Mouse (Mus musculus) spleen, postnatal 10 days (tissue): ENCODE measurements around the gene Tmem246.

Experiments used
- DNase-seq, 2 experiments: peaks; one replicate each; pipeline ENCODE4 v3.0.0; 2021 to 2022; ENCODE audit warnings: low spot score in 2 of 2

Tmem246 gene

DNA sequence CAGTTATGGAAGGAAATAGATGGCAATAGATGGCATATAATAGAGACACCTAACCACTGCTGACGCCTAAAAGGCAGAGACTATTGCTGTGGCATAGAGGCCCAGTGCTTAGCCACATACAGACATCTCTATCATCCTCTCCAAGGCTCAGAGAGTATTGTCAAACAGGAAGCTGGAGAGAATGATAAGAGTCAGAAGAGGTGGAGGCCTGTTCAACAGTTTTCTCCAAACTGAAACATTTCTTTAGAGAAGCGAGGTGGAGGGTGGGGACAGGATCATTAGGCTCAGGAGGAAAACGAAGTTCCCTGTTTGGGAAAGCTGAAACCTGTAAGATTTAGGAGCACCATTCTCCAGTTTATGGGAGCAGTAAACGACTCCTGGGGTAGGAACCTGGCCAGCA is 16.4 kb downstream of the Tmem246 start:
- DNase-seq: no peak

- no peak for DNase-seq
Measured at GRCm38 (mm10) chr4:49572194-49572593, 25.5 kb downstream of the Tmem246 start.

DNA sequence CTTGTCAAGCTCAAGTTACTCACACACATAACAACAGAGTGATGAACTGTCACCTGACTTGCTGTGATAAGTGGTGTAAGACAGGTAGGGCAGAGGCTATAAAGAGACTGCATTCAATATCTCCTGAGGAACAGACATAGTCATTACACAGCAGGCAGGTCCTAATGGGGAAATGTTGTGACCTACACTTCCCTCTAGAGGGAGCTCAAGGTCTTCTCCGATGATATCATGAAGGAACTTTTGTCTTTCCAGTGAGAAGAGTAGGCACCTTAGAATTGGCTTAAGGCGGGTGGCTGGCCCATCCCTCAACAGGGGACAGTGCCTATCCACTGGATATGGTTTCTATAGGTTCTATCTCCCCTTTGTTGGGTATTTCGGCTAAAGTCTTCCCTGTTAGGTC is 30.1 kb downstream of the Tmem246 start:
- DNase-seq: peak; percentile 24 to 58

DNA sequence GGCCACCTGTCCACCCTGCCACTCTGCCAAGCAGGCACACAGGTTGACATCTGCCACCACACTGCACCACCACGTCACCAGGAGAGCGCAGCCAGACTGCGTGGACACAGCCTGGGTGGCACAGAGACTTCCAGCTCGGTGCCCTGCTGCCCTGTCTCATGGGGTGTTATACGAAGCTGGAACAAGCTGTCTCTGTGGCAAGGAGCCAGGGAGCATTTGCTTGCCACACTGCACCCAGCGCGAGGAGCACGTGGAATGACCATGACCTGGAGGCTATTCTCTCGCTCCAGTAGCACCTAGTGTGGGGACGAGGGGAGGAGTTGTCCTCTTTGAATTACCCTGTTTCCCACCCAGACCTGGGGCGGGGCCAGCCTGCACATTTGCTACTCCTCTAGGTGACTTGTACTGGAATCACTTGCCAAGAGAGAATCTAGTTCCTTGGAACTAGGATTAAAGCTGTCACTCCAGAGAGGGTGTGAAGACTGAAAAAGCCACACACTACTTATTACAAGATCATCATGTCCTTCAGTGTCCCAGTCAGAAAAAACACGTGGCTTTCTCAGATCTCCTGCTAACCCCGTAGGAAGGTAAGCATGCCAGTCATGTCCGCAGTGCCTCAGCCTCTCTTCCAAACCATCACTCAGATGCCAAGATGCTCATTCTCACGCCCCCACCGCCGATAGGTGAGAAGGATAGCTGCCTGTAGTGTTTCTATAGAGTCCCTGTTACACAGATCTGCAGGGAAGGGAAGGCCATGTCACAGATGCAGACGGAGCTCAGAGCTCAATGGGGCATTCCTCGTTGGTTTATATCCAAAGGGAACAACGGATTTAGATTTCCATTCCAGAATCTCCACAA is 37.5 kb downstream of the Tmem246 start:
- DNase-seq: no peak

DNA sequence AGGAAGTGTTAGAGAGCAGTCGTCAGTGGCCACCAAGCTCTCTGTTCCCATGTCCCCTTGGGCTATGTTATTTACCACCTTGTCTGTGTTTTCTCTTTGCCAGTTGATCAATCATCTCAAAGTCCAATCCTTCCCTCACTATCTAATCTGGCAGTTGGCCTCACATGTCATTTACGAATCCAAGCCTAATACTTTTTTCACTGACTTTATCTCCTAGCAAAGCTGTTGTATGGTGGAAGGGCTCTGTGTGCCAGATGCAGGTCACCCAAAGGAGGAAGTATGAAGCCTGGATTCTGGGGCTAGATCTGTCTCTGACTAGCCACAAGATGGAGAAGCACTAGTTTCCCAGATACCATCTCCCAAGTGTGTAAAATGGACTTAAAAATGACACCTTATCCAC is 39.5 kb downstream of the Tmem246 start:
- DNase-seq: no peak

DNA sequence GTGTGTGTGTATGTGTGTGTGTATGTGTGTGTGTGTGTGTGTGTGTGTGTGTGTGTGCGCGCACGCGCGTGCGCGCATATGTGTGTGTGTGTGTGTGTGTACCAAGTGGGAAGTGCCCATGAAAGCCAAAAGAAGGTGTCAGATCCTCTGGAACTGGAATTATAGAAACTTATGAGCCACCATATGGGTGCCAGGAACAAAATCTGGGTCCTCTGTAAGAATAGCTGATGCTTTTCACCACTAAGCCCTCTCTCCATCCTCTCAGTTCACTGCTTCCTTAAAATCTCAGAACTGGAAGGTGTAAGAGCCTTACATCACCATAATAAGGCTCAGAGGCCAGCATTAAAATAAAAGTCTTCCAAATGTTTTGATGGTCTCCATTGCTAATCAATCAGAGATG is 40.3 kb downstream of the Tmem246 start:
- DNase-seq: no peak

- no peak for DNase-seq
Measured at GRCm38 (mm10) chr4:49553380-49553779, 44.3 kb downstream of the Tmem246 start.

DNA sequence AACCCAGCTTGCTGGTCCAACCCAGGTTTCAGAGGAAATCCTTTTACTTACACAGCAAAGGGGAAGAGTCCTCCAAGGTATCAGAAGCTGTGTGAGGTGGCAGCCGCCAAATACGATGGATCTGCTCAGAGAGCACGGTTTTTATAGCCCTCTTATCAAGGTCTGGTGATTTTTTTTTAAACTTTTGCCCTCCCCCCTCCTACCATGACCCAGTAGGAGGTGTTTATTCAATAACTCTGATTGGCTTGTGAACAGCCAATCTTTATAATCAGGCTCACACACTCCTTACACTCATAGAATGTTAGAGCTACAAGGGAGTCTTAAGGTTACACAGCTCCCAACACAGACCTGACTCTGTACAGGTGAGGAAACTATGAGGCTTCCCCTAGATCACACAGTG is 48.3 kb downstream of the Tmem246 start, which contains the start of gene Aldob:
TSS of gene Aldob (minus strand) at position 164 of the 400 bp plus-strand sequence.
- no peak for DNase-seq

GRCm38 (mm10) chr4:49547544-49548219 is 50.0 kb downstream of the Tmem246 start:
- no peak for DNase-seq

GRCm38 (mm10) chr4:49546873-49547543 is 50.7 kb downstream of the Tmem246 start:
- no peak for DNase-seq

DNA sequence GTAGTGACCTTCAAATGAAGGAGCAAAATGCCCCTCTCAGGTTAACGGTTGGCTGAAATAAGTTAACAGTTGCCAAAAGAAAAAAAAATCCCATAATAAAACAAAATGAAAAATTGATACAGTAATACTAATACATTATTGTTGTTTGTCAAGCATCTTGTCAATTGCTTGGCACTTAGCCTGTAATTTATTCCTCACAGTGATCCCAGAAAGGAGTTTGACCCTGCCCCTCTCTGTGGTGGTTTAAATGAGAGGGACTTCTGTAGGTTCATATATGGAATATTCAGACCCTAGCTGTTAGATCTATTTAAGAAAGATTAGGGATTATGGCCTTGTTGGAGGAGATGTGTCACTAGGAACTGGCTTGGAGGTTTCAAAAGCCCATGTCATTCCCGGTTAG is 51.6 kb downstream of the Tmem246 start:
- no peak for DNase-seq

GRCm38 (mm10) chr4:49540966-49541365 is 56.7 kb downstream of the Tmem246 start:
- no peak for DNase-seq

DNA sequence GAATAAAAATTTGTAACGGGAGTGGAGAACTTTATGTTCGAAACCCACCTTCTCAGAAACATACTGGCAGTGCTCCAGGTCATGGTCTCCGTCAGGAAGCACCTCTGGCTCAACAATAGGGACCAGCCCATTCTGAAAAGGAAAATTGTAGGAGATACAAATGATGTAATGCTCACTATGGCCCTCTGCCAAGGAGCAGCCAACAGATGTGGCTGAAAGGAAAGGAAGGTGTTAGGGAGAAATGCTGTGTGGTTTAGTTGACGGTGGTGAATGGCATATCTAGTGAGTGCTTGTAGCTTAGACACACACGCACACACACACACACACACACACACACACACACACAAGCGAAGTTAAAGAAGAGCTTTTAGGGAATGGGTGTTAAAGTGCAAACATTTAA is 58.0 kb downstream of the Tmem246 start:
- no peak for DNase-seq

- no peak for DNase-seq
Measured at GRCm38 (mm10) chr4:49536671-49537070, 61.0 kb downstream of the Tmem246 start.

DNA sequence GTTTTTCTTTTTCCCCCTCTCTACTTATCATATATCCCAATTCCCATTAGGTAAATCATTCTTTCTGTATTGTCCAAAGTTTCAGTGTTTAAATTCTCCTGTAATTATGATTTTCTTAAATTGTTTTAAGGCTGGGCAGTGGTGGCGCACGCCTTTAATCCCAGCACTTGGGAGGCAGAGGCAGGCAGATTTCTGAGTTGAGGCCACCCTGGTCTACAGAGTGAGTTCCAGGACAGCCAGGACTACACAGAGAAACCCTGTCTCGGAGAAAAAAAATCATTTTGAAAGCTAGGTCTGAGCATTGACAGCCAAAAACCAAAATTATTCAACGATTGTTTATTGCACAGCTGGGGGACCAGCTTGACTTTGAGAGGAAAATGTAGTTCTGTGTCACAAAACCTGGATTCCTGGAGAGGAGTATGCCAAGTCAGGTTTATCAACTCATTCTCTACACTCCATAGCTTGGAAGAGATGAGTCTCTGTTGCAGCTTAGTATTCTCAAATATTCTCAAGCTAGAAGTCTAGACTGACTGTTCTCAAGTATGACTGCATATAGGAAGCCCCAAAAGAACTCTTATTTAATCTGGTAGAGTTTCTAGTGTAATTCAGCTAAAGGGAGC is 61.9 kb downstream of the Tmem246 start:
- DNase-seq: no peak

- DNase-seq: no peak
Measured at GRCm38 (mm10) chr4:49535036-49535435, 62.6 kb downstream of the Tmem246 start.
